Mouse (Mus musculus) forebrain, embryonic 11.5 days (tissue): Measurements from ENCODE around the gene Ucp3. TPM values are rescaled to one million over a fixed set of nuclear protein-coding genes. Genes with fewer than 3 reads are reported as not detected.

Experiments
- ATAC-seq: fragments of 200-750 bp; cut with Nextera tagmentation; replicated peaks from 2 replicates; pipeline ENCODE4 v1.8.0; 2017; ENCODE audit warnings: moderate TSS enrichment; ENCODE audit not compliant: low FRiP score
- DNase-seq: peaks from one replicate; pipeline ENCODE4 v3.0.0-alpha.2; 2017; ENCODE audit warnings: low spot score
- H3K27ac ChIP-seq: fragments of 300-500 bp; sonication (generic); 2 replicates; pipeline ENCODE4 v1.5.1; 2014; ENCODE audit warnings: low read depth, low read length
- H3K27me3 ChIP-seq: fragments of 300-500 bp; sonication (generic); 2 replicates; pipeline ENCODE4 v1.6.1; 2014; ENCODE audit warnings: mild to moderate bottlenecking, low read length, mixed read lengths; ENCODE audit not compliant: control insufficient read depth, insufficient read depth
- H3K36me3 ChIP-seq: fragments of 300-500 bp; sonication (generic); 2 replicates; pipeline ENCODE4 v1.6.1; 2014; ENCODE audit warnings: mild to moderate bottlenecking, low read length, moderate library complexity, mixed read lengths; ENCODE audit not compliant: control insufficient read depth, insufficient read depth
- H3K4me1 ChIP-seq: fragments of 300-500 bp; sonication (generic); replicated peaks from 2 replicates; pipeline ENCODE4 v1.6.1; 2014; ENCODE audit warnings: low read length, mixed read lengths; ENCODE audit not compliant: control insufficient read depth, insufficient read depth
- H3K4me2 ChIP-seq: fragments of 300-500 bp; sonication (generic); 2 replicates; pipeline ENCODE4 v1.6.1; 2014; ENCODE audit warnings: low read depth, mild to moderate bottlenecking, low read length, moderate library complexity, mixed read lengths; ENCODE audit not compliant: severe bottlenecking
- H3K4me3 ChIP-seq: fragments of 300-500 bp; sonication (generic); 2 replicates; pipeline ENCODE4 v1.5.1; 2014; ENCODE audit warnings: low read depth, low read length
- H3K9ac ChIP-seq: fragments of 300-500 bp; sonication (generic); 2 replicates; pipeline ENCODE4 v1.6.1; 2014; ENCODE audit warnings: low read length
- H3K9me3 ChIP-seq: fragments of 300-500 bp; sonication (generic); 2 replicates; pipeline ENCODE4 v1.6.1; 2016; ENCODE audit warnings: low read length, mixed read lengths; ENCODE audit not compliant: control insufficient read depth
- whole genome bisulfite sequencing: fragments of 180-500 bp; shearing (Covaris S2); extraction: QIAGEN DNeasy Blood & Tissue Kit; methylation state at CpG from one replicate; pipeline ENCODE4 v1.1.7; 2014; 5-methylcytosine and 5-hydroxymethylcytosine counted together
- polyA plus RNA-seq: library from polyadenylated mRNA; unstranded; fragments of >200 nt; fragmentation: Nextera tagmentation; extraction: Ambion mirVana; gene quantifications from 2 replicates; pipeline ENCODE4 v1.2.1, GENCODE M21; 2014

Ucp3 gene
- polyA plus RNA-seq, 1 experiment from 2014 or later, result not detected

GRCm38 (mm10) chr7:100499465-100499864 is 26.7 kb downstream of the Ucp3 start:
- H3K9me3 ChIP-seq, result no peaks in the 10 kb centered on the region
- H3K4me3 ChIP-seq, result no peak overlapping the region
- ATAC-seq, result no peak
- H3K9ac ChIP-seq, result no peak overlapping the region
- peaks cover 8% of the 10 kb centered on the region; the same call in 1 of the 2 replicates for H3K4me1 ChIP-seq
- H3K27ac ChIP-seq, result no peak overlapping the region
- H3K27me3 ChIP-seq, result no peaks in the 10 kb centered on the region
- no peak for DNase-seq
- H3K4me2 ChIP-seq, result no peak overlapping the region
- no peaks in the 10 kb centered on the region; the same call in 1 of the 2 replicates for H3K36me3 ChIP-seq

GRCm38 (mm10) chr7:100500276-100500977 is 27.6 kb downstream of the Ucp3 start:
- ATAC-seq (no peak), DNase-seq (no peak)
- H3K27me3 ChIP-seq, result no peaks in the 10 kb centered on the region
- H3K9ac ChIP-seq, result no peak overlapping the region
- H3K27ac ChIP-seq, result no peak overlapping the region
- H3K4me1 ChIP-seq, result peaks cover 4% of the 10 kb centered on the region; the same call in 1 of the 2 replicates
- no peak overlapping the region for H3K4me2 ChIP-seq
- no peaks in the 10 kb centered on the region; the same call in 1 of the 2 replicates for H3K36me3 ChIP-seq
- H3K9me3 ChIP-seq, result no peaks in the 10 kb centered on the region
- WGBS, result 78% methylated on average over 16 of the region's 16 CpGs
- no peak overlapping the region for H3K4me3 ChIP-seq

GRCm38 (mm10) chr7:100501027-100501843 is 28.4 kb downstream of the Ucp3 start:
- 68% methylated on average over 6 of the region's 6 CpGs for WGBS
- Histone ChIP-seq H3K4me2 (no peak overlapping the region), H3K4me1 (no peaks in the 10 kb centered on the region), H3K9ac (no peak overlapping the region), H3K27me3 (no peaks in the 10 kb centered on the region), H3K27ac (no peak overlapping the region), H3K4me3 (no peak overlapping the region), H3K36me3 (no peaks in the 10 kb centered on the region; the same call in 1 of the 2 replicates), H3K9me3 (no peaks in the 10 kb centered on the region)
- no peak for DNase-seq
- no peak for ATAC-seq

GRCm38 (mm10) chr7:100501844-100502373 is 29.1 kb downstream of the Ucp3 start:
- Histone ChIP-seq H3K27ac (no peak overlapping the region), H3K4me2 (no peak overlapping the region), H3K27me3 (no peaks in the 10 kb centered on the region), H3K4me3 (no peak overlapping the region), H3K4me1 (no peaks in the 10 kb centered on the region), H3K9me3 (no peaks in the 10 kb centered on the region), H3K36me3 (no peaks in the 10 kb centered on the region; the same call in 1 of the 2 replicates), H3K9ac (no peak overlapping the region)
- 47% methylated on average over 2 of the region's 2 CpGs for WGBS
- DNase-seq (no peak), ATAC-seq (no peak)

- Histone ChIP-seq H3K4me2 (no peak overlapping the region), H3K27ac (no peak overlapping the region), H3K9ac (no peak overlapping the region), H3K4me3 (no peak overlapping the region), H3K36me3 (no peaks in the 10 kb centered on the region; the same call in 1 of the 2 replicates), H3K27me3 (no peaks in the 10 kb centered on the region), H3K4me1 (no peaks in the 10 kb centered on the region), H3K9me3 (no peaks in the 10 kb centered on the region)
- WGBS, result 84% methylated on average over 7 of the region's 7 CpGs
- DNase-seq (no peak), ATAC-seq (no peak)
Observed at GRCm38 (mm10) chr7:100502374-100502922, 29.7 kb downstream of the Ucp3 start.

GRCm38 (mm10) chr7:100503076-100503475 is 30.3 kb downstream of the Ucp3 start:
- DNase-seq (no peak), ATAC-seq (no peak)
- H3K4me3 ChIP-seq, result no peak overlapping the region
- no peak overlapping the region for H3K9ac ChIP-seq
- H3K9me3 ChIP-seq, result no peaks in the 10 kb centered on the region
- H3K4me2 ChIP-seq, result no peak overlapping the region
- 94% methylated on average over 5 of the region's 5 CpGs for WGBS
- H3K36me3 ChIP-seq, result no peaks in the 10 kb centered on the region; the same call in 1 of the 2 replicates
- no peak overlapping the region for H3K27ac ChIP-seq
- no peaks in the 10 kb centered on the region for H3K27me3 ChIP-seq
- H3K4me1 ChIP-seq, result no peaks in the 10 kb centered on the region

GRCm38 (mm10) chr7:100504740-100505487 is 32.1 kb downstream of the Ucp3 start:
- DNase-seq, result no peak
- no peak for ATAC-seq
- H3K27me3 ChIP-seq, result no peaks in the 10 kb centered on the region
- no peaks in the 10 kb centered on the region for H3K36me3 ChIP-seq
- no peak overlapping the region for H3K4me2 ChIP-seq
- H3K4me3 ChIP-seq, result no peak overlapping the region
- WGBS, result 85% methylated on average over 13 of the region's 13 CpGs
- no peak overlapping the region for H3K27ac ChIP-seq
- H3K9ac ChIP-seq, result no peak overlapping the region
- no peaks in the 10 kb centered on the region for H3K4me1 ChIP-seq
- H3K9me3 ChIP-seq, result no peaks in the 10 kb centered on the region

- ATAC-seq, result no peak
- WGBS, result 79% methylated on average over 4 of the region's 4 CpGs
- Histone ChIP-seq H3K4me1 (no peaks in the 10 kb centered on the region), H3K36me3 (no peaks in the 10 kb centered on the region), H3K27ac (no peak overlapping the region), H3K4me2 (no peak overlapping the region), H3K9me3 (no peaks in the 10 kb centered on the region), H3K4me3 (no peak overlapping the region), H3K9ac (no peak overlapping the region), H3K27me3 (0 out of 2 replicates have a peak, but pooled peaks cover 2% of the 10 kb centered on the region)
- no peak for DNase-seq
Observed at GRCm38 (mm10) chr7:100506494-100506893, 33.7 kb downstream of the Ucp3 start.
